Mouse (Mus musculus) testis, adult 10 weeks (tissue): ENCODE measurements around the gene Cst10. TPM values are rescaled to one million over a fixed set of nuclear protein-coding genes. Genes with fewer than 3 reads are reported as not detected.

Source experiments
- polyA plus RNA-seq: library from polyadenylated mRNA; stranded (reverse); fragments of 350-450 nt; fragmentation: Illumina TruSeq; extraction: RNeasy Lipid Tissue Mini Kit (QIAGEN cat#74804); gene quantifications from one replicate; pipeline ENCODE4 v1.2.3, GENCODE M21; 2014; ENCODE audit warnings: low read depth, low replicate concordance

Gene Cst10
- polyA plus RNA-seq: not detected

DNA sequence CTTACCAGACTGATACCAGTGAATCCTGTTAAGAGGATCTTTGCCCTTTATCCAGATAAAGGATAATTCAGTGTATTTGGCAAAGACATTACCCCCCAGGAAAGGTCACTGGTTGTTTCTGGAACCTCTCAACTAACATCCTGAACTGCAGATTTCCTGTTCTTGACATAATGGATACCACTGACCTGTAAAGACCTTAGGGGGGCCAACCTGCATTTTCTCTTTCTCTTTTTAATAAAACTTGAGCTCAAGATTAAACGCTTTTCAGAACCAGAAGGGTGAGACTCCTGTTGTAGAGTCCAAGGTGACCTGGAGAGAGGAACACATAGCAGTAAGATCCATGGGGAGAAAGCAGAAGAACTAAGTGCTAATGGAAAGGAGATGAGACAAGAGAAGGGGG lies at the start of gene Cst10:
Cst10 (plus strand) TSS at position 301 of the 400 bp plus-strand sequence.

